Mouse (Mus musculus): ENCODE data around the gene Syt2. TPM values are rescaled to one million over a fixed set of nuclear protein-coding genes. Genes with fewer than 3 reads are reported as not detected.

Gene Syt2
- polyA plus RNA-seq, 1 experiment, result not detected

DNA sequence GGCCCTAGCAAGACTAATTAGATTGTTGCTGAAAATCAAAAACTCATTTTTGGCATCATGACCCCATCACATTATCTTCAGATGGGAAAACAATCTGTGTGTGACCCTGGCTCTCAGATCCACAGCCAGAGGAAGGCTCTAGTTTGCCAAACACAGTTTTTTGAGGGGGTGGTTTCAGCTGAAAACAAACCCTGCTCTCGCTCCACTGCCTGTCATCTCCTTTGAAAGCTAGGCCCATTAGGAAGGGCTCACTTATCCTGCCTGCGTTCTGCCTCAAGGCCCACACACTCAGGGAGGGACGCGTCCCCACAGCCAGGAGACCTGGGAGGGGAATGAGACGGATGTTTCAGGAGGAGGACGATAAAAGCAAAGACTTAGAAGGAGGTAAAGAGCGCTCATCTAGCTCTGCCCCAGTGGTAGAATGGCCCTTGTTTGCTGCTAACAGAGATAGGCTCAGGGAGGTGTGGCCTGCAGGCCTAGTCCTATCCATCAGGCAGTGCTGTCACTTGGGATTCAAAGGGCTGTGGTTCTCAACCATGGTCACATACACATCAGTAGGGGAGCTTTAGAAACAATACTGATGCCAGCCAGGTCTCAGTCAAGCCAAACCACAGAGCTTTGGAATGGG, 118.5 kb downstream of the Syt2 start:
- Histone ChIP-seq H3K4me3 (ENCODE audit: extremely low read depth, insufficient read depth, insufficient read length) (no peak overlapping the region), H3K27me3 (ENCODE audit: control insufficient read depth, insufficient read depth, low read length) (no peaks in the 10 kb centered on the region), H3K27ac (ENCODE audit: insufficient read depth, low read length) (no peak overlapping the region), H3K4me1 (ENCODE audit: control insufficient read depth, insufficient read depth, insufficient read length) (no peaks in the 10 kb centered on the region), H3K36me3 (ENCODE audit: control insufficient read depth, insufficient read depth, low read length) (peaks cover 2% of the 10 kb centered on the region)
- TF ChIP-seq CTCF (IDR thresholded peaks at IDR 0.05; ENCODE audit: extremely low read depth, insufficient read depth, insufficient read length, insufficient replicate concordance) (no peak), POLR2A (IDR thresholded peaks at IDR 0.05; ENCODE audit: low read depth, low read length) (no peak)
- DNase-seq (ENCODE audit: low read depth in 1 of 2, low spot score in 2 of 2), result no peak
- WGBS, result 89% methylated on average over 7 of the region's 7 CpGs

DNA sequence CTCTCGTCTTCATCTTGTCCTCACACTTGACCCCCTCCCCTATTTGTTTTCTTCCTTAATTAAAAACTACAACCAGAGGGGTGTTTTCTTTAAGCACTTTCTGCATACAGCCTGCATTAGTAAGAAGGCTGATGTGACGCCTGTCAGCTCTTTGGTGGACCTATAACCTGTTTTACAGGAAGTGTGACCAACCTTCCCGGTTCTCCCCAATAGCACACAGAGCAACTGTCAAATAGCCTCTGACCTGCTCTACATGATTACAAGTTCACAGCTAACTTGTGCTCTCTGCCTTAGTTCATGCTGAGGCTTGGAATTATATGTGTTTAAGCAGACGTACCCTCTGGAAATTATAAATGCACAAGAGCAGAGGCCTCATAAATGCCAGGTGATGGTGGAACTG, 120.0 kb downstream of the Syt2 start:
- H3K4me3 ChIP-seq (ENCODE audit: extremely low read depth, insufficient read depth, insufficient read length), result no peak overlapping the region
- H3K27me3 ChIP-seq (ENCODE audit: control insufficient read depth, insufficient read depth, low read length), result no peaks in the 10 kb centered on the region
- H3K36me3 ChIP-seq (ENCODE audit: control insufficient read depth, insufficient read depth, low read length), result peaks cover 2% of the 10 kb centered on the region; the same call in 1 of the 2 replicates
- TF ChIP-seq CTCF (IDR thresholded peaks at IDR 0.05; ENCODE audit: extremely low read depth, insufficient read depth, insufficient read length, insufficient replicate concordance), result no peak
- TF ChIP-seq POLR2A (IDR thresholded peaks at IDR 0.05; ENCODE audit: low read depth, low read length), result no peak
- WGBS, result 90% methylated on average over 4 of the region's 4 CpGs
- H3K4me1 ChIP-seq (ENCODE audit: control insufficient read depth, insufficient read depth, insufficient read length), result no peaks in the 10 kb centered on the region
- DNase-seq (ENCODE audit: low read depth in 1 of 2, low spot score in 2 of 2), result no peak
- no peak overlapping the region for H3K27ac ChIP-seq (ENCODE audit: insufficient read depth, low read length)

DNA sequence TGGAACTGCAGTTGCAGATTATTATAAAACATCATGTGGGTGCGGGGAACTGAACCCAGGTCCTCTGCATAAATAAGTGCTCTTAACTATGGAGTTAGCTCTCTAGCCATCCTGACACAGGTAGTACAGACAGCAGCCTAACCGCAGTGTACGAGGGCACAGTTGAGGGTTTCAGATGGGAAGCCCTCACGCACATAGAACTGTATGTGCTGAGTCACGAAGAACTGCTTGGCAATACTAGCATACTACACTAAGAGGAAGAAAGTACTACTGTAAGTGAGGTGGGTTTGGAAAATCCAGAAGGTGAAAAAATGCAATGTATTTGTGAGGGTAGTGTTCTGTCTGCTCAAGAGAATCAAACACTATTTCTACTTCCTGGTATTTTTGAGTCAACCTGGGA, 123.8 kb downstream of the Syt2 start:
- no peak for DNase-seq (ENCODE audit: low read depth in 1 of 2, low spot score in 2 of 2)
- no peaks in the 10 kb centered on the region for H3K27me3 ChIP-seq (ENCODE audit: control insufficient read depth, insufficient read depth, low read length)
- H3K4me3 ChIP-seq (ENCODE audit: extremely low read depth, insufficient read depth, insufficient read length), result no peak overlapping the region
- H3K36me3 ChIP-seq (ENCODE audit: control insufficient read depth, insufficient read depth, low read length), result peaks cover 2% of the 10 kb centered on the region; the same call in 1 of the 2 replicates
- peaks cover 2% of the 10 kb centered on the region; the same call in 1 of the 2 replicates for H3K4me1 ChIP-seq (ENCODE audit: control insufficient read depth, insufficient read depth, insufficient read length)
- H3K27ac ChIP-seq (ENCODE audit: insufficient read depth, low read length), result no peak overlapping the region
- WGBS, result 66% methylated on average over 5 of the region's 5 CpGs
- TF ChIP-seq CTCF (IDR thresholded peaks at IDR 0.05; ENCODE audit: extremely low read depth, insufficient read depth, insufficient read length, insufficient replicate concordance) (no peak), POLR2A (IDR thresholded peaks at IDR 0.05; ENCODE audit: low read depth, low read length) (no peak)

DNA sequence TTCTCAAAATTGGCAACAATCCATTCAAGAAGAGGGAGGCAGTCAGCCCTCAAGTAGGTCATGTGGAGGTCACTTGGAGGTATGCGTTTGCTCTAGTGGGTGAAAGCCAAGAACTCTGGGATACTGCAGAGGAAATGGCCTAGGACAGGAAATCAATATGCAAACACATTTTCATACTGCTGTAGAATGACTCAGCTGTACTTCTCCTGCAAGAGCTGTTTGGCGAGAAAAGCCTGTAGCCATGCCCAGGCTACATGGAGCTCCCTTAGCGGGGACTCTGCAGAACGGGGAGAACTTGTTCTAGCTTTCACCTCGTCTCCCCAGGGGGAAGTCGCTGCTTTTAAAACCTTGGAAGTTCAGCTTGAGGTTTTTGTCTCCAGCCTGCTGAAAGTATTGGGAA, 124.9 kb downstream of the Syt2 start:
- Histone ChIP-seq H3K36me3 (ENCODE audit: control insufficient read depth, insufficient read depth, low read length) (peaks cover 2% of the 10 kb centered on the region; the same call in 1 of the 2 replicates), H3K27me3 (ENCODE audit: control insufficient read depth, insufficient read depth, low read length) (no peaks in the 10 kb centered on the region), H3K4me3 (ENCODE audit: extremely low read depth, insufficient read depth, insufficient read length) (no peak overlapping the region), H3K4me1 (ENCODE audit: control insufficient read depth, insufficient read depth, insufficient read length) (peaks cover 2% of the 10 kb centered on the region; the same call in 1 of the 2 replicates), H3K27ac (ENCODE audit: insufficient read depth, low read length) (peak overlapping the region; percentile 33)
- no peak for DNase-seq (ENCODE audit: low read depth in 1 of 2, low spot score in 2 of 2)
- TF ChIP-seq POLR2A (IDR thresholded peaks at IDR 0.05; ENCODE audit: low read depth, low read length) (no peak), CTCF (IDR thresholded peaks at IDR 0.05; ENCODE audit: extremely low read depth, insufficient read depth, insufficient read length, insufficient replicate concordance) (no peak)
- WGBS, result 48% methylated on average over 6 of the region's 6 CpGs

DNA sequence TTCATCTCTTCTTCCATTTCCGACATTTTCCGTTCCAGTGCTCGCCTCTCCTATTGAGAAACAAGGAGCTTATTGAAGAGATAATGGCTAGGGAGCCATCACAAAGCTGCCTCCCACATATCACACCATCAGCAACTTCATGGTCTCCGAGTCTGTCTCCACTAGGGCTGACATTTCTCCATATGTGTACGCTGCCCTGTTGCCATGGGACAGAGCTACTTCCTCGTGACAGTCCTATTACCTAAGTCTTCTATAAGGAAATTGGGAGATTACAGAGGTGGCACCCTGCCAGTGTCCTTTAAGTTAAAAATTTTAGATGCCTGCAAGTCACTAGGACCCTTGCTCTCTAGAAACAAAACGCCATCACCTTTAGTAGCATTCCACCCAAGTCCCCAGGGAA, 125.5 kb downstream of the Syt2 start:
- DNase-seq (ENCODE audit: low read depth in 1 of 2, low spot score in 2 of 2), result no peak
- Histone ChIP-seq H3K27me3 (ENCODE audit: control insufficient read depth, insufficient read depth, low read length) (no peaks in the 10 kb centered on the region), H3K27ac (ENCODE audit: insufficient read depth, low read length) (peak overlapping the region; percentile 33; the same call in 1 of the 2 replicates), H3K36me3 (ENCODE audit: control insufficient read depth, insufficient read depth, low read length) (peaks cover 4% of the 10 kb centered on the region), H3K4me1 (ENCODE audit: control insufficient read depth, insufficient read depth, insufficient read length) (peaks cover 2% of the 10 kb centered on the region; the same call in 1 of the 2 replicates), H3K4me3 (ENCODE audit: extremely low read depth, insufficient read depth, insufficient read length) (no peak overlapping the region)
- no peak for TF ChIP-seq CTCF (IDR thresholded peaks at IDR 0.05; ENCODE audit: extremely low read depth, insufficient read depth, insufficient read length, insufficient replicate concordance)
- 93% methylated on average over 7 of the region's 7 CpGs for WGBS

DNA sequence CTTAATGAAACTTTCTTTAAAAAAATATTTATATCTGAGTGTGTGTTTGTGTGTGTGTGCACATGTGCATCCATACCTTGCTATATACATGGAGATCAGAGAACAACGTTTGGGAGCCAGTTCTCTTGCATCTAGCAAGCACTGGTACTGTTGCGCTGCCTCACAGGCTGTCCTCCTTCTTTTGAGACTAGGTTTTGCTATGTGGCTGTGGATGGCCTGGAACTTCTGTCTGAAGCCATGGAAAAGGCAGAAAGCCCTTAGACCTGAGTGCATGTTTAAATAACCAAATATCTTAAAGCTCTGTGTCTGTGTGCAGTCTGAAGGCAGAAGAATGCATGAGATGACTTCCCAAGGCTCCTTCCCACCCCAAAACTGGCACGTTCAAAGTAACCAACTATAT, 126.3 kb downstream of the Syt2 start:
- H3K4me1 ChIP-seq (ENCODE audit: control insufficient read depth, insufficient read depth, insufficient read length), result peaks cover 2% of the 10 kb centered on the region; the same call in 1 of the 2 replicates
- H3K36me3 ChIP-seq (ENCODE audit: control insufficient read depth, insufficient read depth, low read length), result peaks cover 6% of the 10 kb centered on the region
- H3K4me3 ChIP-seq (ENCODE audit: extremely low read depth, insufficient read depth, insufficient read length), result no peak overlapping the region
- 91% methylated on average over 3 of the region's 3 CpGs for WGBS
- DNase-seq (ENCODE audit: low read depth in 1 of 2, low spot score in 2 of 2), result no peak
- no peak for TF ChIP-seq POLR2A (IDR thresholded peaks at IDR 0.05; ENCODE audit: low read depth, low read length)
- no peak for TF ChIP-seq CTCF (IDR thresholded peaks at IDR 0.05; ENCODE audit: extremely low read depth, insufficient read depth, insufficient read length, insufficient replicate concordance)
- H3K27me3 ChIP-seq (ENCODE audit: control insufficient read depth, insufficient read depth, low read length), result no peaks in the 10 kb centered on the region
- H3K27ac ChIP-seq (ENCODE audit: insufficient read depth, low read length), result no peak overlapping the region

DNA sequence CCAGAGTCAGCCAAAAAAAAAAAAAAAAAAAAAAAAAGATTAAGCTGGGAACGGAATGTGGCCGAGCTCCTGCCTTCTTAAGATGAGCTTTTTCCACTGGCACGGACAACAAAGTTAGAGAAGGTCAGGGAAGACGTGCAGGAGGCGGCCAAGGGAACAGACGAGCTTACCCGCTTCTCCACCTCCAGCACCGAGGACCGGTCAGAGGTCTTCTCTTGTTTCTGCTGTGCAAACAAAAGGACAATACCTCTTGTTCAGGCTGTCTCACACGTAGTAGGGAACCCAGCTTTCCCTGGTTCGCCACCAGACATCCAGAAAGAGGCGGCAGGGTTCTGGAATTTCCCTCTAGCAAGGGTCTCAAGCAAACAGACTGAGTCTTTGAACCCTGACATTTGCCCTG, 126.8 kb downstream of the Syt2 start:
- peak overlapping the region; percentile 6; the same call in 1 of the 2 replicates for H3K27ac ChIP-seq (ENCODE audit: insufficient read depth, low read length)
- 92% methylated on average over 12 of the region's 12 CpGs for WGBS
- peaks cover 2% of the 10 kb centered on the region; the same call in 1 of the 2 replicates for H3K4me1 ChIP-seq (ENCODE audit: control insufficient read depth, insufficient read depth, insufficient read length)
- peaks cover 6% of the 10 kb centered on the region for H3K36me3 ChIP-seq (ENCODE audit: control insufficient read depth, insufficient read depth, low read length)
- TF ChIP-seq POLR2A (IDR thresholded peaks at IDR 0.05; ENCODE audit: low read depth, low read length) (no peak), CTCF (IDR thresholded peaks at IDR 0.05; ENCODE audit: extremely low read depth, insufficient read depth, insufficient read length, insufficient replicate concordance) (no peak)
- DNase-seq (ENCODE audit: low read depth in 1 of 2, low spot score in 2 of 2), result no peak
- H3K27me3 ChIP-seq (ENCODE audit: control insufficient read depth, insufficient read depth, low read length), result no peaks in the 10 kb centered on the region
- no peak overlapping the region for H3K4me3 ChIP-seq (ENCODE audit: extremely low read depth, insufficient read depth, insufficient read length)

Measured in spleen, adult 2 months (tissue).